Mouse (Mus musculus) MEL (cell line): ENCODE measurements around the gene Adamts18. TPM values are rescaled to one million over a fixed set of nuclear protein-coding genes. Genes with fewer than 3 reads are reported as not detected.

Source experiments
- DNase-seq: peaks from one replicate; pipeline ENCODE4 v3.0.0; 2011; ENCODE audit warnings: low read depth, low spot score
- H3K27ac ChIP-seq: 2 replicates; pipeline ENCODE4 v1.5.1; 2012; ENCODE audit warnings: low read depth, mild to moderate bottlenecking, control low read depth, low read length, moderate library complexity; ENCODE audit not compliant: control insufficient read depth
- H3K27me3 ChIP-seq, 2 experiments: fragments of 150-350 bp in 1 of 2; sonication (generic) in 1 of 2; 2 replicates each; pipeline ENCODE4 v1.6.1; 2012; ENCODE audit warnings: low read length in 2 of 2, mild to moderate bottlenecking in 2 of 2, improper control_type of control experiment in 1 of 2, moderate library complexity in 1 of 2; ENCODE audit not compliant: insufficient read depth in 2 of 2, control insufficient read depth in 1 of 2
- H3K36me3 ChIP-seq, 2 experiments: 2 replicates each; pipeline ENCODE4 v1.6.1; 2012 to 2014; ENCODE audit warnings: low read length in 2 of 2, improper control_type of control experiment in 1 of 2, inconsistent platforms in 1 of 2, mild to moderate bottlenecking in 1 of 2; ENCODE audit not compliant: insufficient read depth in 2 of 2, control insufficient read depth in 1 of 2
- H3K4me1 ChIP-seq, 2 experiments: fragments of 150-350 bp in 1 of 2; sonication (generic) in 1 of 2; 2 replicates each; pipeline ENCODE4 v1.6.1; 2012; ENCODE audit warnings: low read length in 2 of 2, improper control_type of control experiment in 1 of 2, mild to moderate bottlenecking in 1 of 2; ENCODE audit not compliant: insufficient read depth in 2 of 2, control insufficient read depth in 1 of 2
- H3K4me3 ChIP-seq, 2 experiments: fragments of 150-350 bp in 1 of 2; sonication (generic) in 1 of 2; 2 replicates each; pipeline ENCODE4 v1.5.1; 2012; ENCODE audit warnings: low read depth in 2 of 2, low read length in 2 of 2, mild to moderate bottlenecking in 2 of 2, moderate library complexity in 2 of 2, control low read depth in 1 of 2, improper control_type of control experiment in 1 of 2; ENCODE audit not compliant: control insufficient read depth in 1 of 2, insufficient read depth in 1 of 2
- H3K79me2 ChIP-seq: 2 replicates; pipeline ENCODE4 v1.6.1; 2012; ENCODE audit warnings: mild to moderate bottlenecking, low read length, moderate library complexity; ENCODE audit not compliant: control insufficient read depth, poor library complexity, insufficient read depth
- H3K9ac ChIP-seq: 2 replicates; pipeline ENCODE4 v1.6.1; 2012; ENCODE audit warnings: low read depth, mild to moderate bottlenecking, control low read depth, low read length, moderate library complexity; ENCODE audit not compliant: control insufficient read depth, poor library complexity, severe bottlenecking
- H3K9me3 ChIP-seq: fragments of 150-350 bp; sonication (generic); replicated peaks from 2 replicates; pipeline ENCODE4 v1.6.1; 2012; ENCODE audit warnings: mild to moderate bottlenecking, low read length, improper control_type of control experiment, moderate library complexity; ENCODE audit not compliant: insufficient read depth
- BHLHE40 ChIP-seq: IDR thresholded peaks from 2 replicates; pipeline ENCODE4 v1.6.1; 2012; ENCODE audit warnings: low read depth, mild to moderate bottlenecking, inconsistent platforms, low read length, improper control_type of control experiment, borderline replicate concordance
- CTCF ChIP-seq, 3 experiments: IDR thresholded peaks in 2 of 3; conservative IDR thresholded peaks in 1 of 3; 2 replicates each; pipeline ENCODE4 v1.5.1; 2011 to 2012; ENCODE audit warnings: low read length in 3 of 3, low read depth in 2 of 3, mild to moderate bottlenecking in 2 of 3, improper control_type of control experiment in 1 of 3, inconsistent platforms in 1 of 3, mixed read lengths in 1 of 3, moderate library complexity in 1 of 3; ENCODE audit not compliant: control insufficient read depth in 1 of 3, insufficient read depth in 1 of 3, poor library complexity in 1 of 3, severe bottlenecking in 1 of 3
- ETS1 ChIP-seq: IDR thresholded peaks from 2 replicates; pipeline ENCODE4 v1.6.1; 2012; ENCODE audit warnings: low read depth, mild to moderate bottlenecking, inconsistent platforms, low read length, improper control_type of control experiment, moderate library complexity
- MAX ChIP-seq: IDR thresholded peaks from 2 replicates; pipeline ENCODE4 v1.6.1; 2011; ENCODE audit warnings: low read length, improper control_type of control experiment
- MAZ ChIP-seq: IDR thresholded peaks from 2 replicates; pipeline ENCODE4 v1.6.1; 2012; ENCODE audit warnings: low read depth, mild to moderate bottlenecking, inconsistent platforms, low read length, improper control_type of control experiment
- MXI1 ChIP-seq: IDR thresholded peaks from 2 replicates; pipeline ENCODE4 v1.6.1; 2011; ENCODE audit warnings: mild to moderate bottlenecking, low read depth, low read length, improper control_type of control experiment
- MYB ChIP-seq: IDR thresholded peaks from 2 replicates; pipeline ENCODE4 v1.6.1; 2011; ENCODE audit warnings: mild to moderate bottlenecking, low read depth, low read length, improper control_type of control experiment
- MYC ChIP-seq: IDR thresholded peaks from 2 replicates; pipeline ENCODE4 v1.6.1; 2011; ENCODE audit warnings: low read depth, mild to moderate bottlenecking, low read length, improper control_type of control experiment, moderate library complexity
- NRF1 ChIP-seq: IDR thresholded peaks from 2 replicates; pipeline ENCODE4 v1.6.1; 2014; ENCODE audit warnings: low read depth, mild to moderate bottlenecking, inconsistent platforms, low read length, improper control_type of control experiment, moderate library complexity; ENCODE audit not compliant: poor library complexity, insufficient read depth, severe bottlenecking
- POLR2A ChIP-seq, 2 experiments: IDR thresholded peaks; 2 replicates each; pipeline ENCODE4 v1.6.1; 2011 to 2012; ENCODE audit warnings: low read length in 2 of 2, mild to moderate bottlenecking in 2 of 2, control low read depth in 1 of 2, improper control_type of control experiment in 1 of 2, low read depth in 1 of 2, moderate library complexity in 1 of 2; ENCODE audit not compliant: control insufficient read depth in 1 of 2, insufficient read depth in 1 of 2, poor library complexity in 1 of 2
- RCOR1 ChIP-seq: IDR thresholded peaks from 2 replicates; pipeline ENCODE4 v1.6.1; 2012; ENCODE audit warnings: low read depth, mild to moderate bottlenecking, inconsistent platforms, low read length, improper control_type of control experiment
- SIN3A ChIP-seq: IDR thresholded peaks from 2 replicates; pipeline ENCODE4 v1.6.1; 2012; ENCODE audit warnings: low read length, improper control_type of control experiment, inconsistent platforms
- TAL1 ChIP-seq: IDR thresholded peaks from 2 replicates; pipeline ENCODE4 v1.6.1; 2012; ENCODE audit warnings: mild to moderate bottlenecking, inconsistent platforms, low read length, moderate library complexity, mixed read lengths
- USF2 ChIP-seq, 2 experiments: IDR thresholded peaks; 2 replicates each; pipeline ENCODE4 v1.6.1; 2011 to 2012; ENCODE audit warnings: improper control_type of control experiment in 2 of 2, low read length in 2 of 2, borderline replicate concordance in 1 of 2, inconsistent platforms in 1 of 2, low read depth in 1 of 2, mild to moderate bottlenecking in 1 of 2; ENCODE audit not compliant: insufficient read depth in 1 of 2
- ZC3H11A ChIP-seq: IDR thresholded peaks from 2 replicates; pipeline ENCODE4 v1.6.1; 2012; ENCODE audit warnings: low read depth, mild to moderate bottlenecking, inconsistent platforms, low read length, improper control_type of control experiment
- ZMIZ1 ChIP-seq: IDR thresholded peaks from 2 replicates; pipeline ENCODE4 v1.6.1; 2012; ENCODE audit warnings: low read depth, mild to moderate bottlenecking, inconsistent platforms, low read length, improper control_type of control experiment, moderate library complexity
- ZNF384 ChIP-seq: IDR thresholded peaks from 2 replicates; pipeline ENCODE4 v1.6.1; 2012; ENCODE audit warnings: low read depth, mild to moderate bottlenecking, inconsistent platforms, low read length, improper control_type of control experiment
- polyA plus RNA-seq, 2 experiments: library from polyadenylated mRNA; stranded (reverse) in 1 of 2; unstranded in 1 of 2; fragments of >175 nt in 1 of 2; fragments of >200 nt in 1 of 2; gene quantifications; 2 replicates each; pipeline versions ENCODE4 v1.2.1 to v1.2.4; 2012; ENCODE audit warnings: low replicate concordance in 2 of 2, low read depth in 1 of 2; ENCODE audit not compliant: insufficient read length in 2 of 2, insufficient read depth in 1 of 2, missing spikeins in 1 of 2
- total RNA-seq: library from RNA; depleted of rRNA; stranded (reverse); fragments of 300-350 nt; gene quantifications from 2 replicates; pipeline ENCODE4 v1.2.3, GENCODE M21; 2012

Adamts18 gene
- total and polyA plus RNA-seq, 3 experiments = not detected

DNA sequence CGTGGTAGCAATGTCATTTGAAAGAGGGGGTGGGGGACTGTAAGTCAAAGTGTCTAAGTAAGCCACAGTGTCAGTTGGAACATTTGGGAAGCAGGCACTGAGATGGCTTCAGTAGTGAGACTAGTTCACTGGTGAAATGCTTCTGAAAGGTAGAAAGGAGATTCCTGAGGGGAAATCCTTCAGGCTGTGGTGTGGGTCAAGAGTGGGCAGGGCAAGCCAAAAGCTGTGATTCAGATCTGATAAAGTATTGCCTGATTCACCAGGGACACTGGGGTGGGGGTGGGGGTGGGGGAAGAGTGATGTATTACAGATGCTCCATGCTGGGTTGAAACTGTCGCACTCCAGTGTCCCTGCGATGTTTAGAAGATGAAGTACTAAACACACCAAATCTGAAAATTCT, 173.9 kb downstream of the Adamts18 start:
- Histone ChIP-seq H3K27ac (no peak overlapping the region), H3K4me3 (no peak overlapping the region), H3K27me3 (no peaks in the 10 kb centered on the region), H3K79me2 (no peaks in the 10 kb centered on the region), H3K4me1 (no peaks in the 10 kb centered on the region), H3K9ac (no peak overlapping the region), H3K9me3 (no peaks in the 10 kb centered on the region), H3K36me3 (no peaks in the 10 kb centered on the region)
- TF ChIP-seq MAZ = no peak
- DNase-seq = no peak

DNA sequence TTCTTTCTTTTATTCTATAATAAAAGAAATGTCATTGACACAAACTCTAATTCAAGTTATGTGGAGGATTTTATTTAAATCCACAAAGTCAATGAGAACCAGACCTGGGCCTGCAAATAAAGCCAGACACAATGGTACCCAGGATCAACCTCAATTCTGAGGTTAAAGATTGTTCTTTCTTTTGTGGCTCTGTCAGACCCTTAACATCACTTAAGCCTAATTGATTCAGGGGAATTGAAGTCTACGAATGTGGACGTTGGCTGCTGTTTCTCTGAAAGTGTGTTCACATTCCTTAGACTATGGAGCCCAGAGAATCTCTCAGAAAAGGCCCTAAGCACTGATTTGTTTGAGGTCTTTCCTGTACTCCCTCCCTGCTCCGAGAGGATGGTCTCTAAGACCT, 175.2 kb downstream of the Adamts18 start:
- H3K27me3 ChIP-seq = no peaks in the 10 kb centered on the region
- no peaks in the 10 kb centered on the region for H3K4me1 ChIP-seq
- no peak for DNase-seq
- no peak overlapping the region for H3K27ac ChIP-seq
- H3K9me3 ChIP-seq = no peaks in the 10 kb centered on the region
- TF ChIP-seq MXI1 (no peak), NRF1 (no peak), RCOR1 (no peak), SIN3A (no peak), MAX (no peak), ETS1 (no peak), CTCF (IDR thresholded peaks at IDR 0.05 in 2 of 3, conservative IDR thresholded peaks at IDR 0.05 in 1 of 3; ENCODE audit: control insufficient read depth in 1 of 3, insufficient read depth in 1 of 3, low read depth in 2 of 3, low read length in 3 of 3, poor library complexity in 1 of 3, severe bottlenecking in 1 of 3) (no peak)
- no peaks in the 10 kb centered on the region for H3K79me2 ChIP-seq
- no peaks in the 10 kb centered on the region for H3K36me3 ChIP-seq
- H3K4me3 ChIP-seq = no peak overlapping the region
- H3K9ac ChIP-seq = no peak overlapping the region

DNA sequence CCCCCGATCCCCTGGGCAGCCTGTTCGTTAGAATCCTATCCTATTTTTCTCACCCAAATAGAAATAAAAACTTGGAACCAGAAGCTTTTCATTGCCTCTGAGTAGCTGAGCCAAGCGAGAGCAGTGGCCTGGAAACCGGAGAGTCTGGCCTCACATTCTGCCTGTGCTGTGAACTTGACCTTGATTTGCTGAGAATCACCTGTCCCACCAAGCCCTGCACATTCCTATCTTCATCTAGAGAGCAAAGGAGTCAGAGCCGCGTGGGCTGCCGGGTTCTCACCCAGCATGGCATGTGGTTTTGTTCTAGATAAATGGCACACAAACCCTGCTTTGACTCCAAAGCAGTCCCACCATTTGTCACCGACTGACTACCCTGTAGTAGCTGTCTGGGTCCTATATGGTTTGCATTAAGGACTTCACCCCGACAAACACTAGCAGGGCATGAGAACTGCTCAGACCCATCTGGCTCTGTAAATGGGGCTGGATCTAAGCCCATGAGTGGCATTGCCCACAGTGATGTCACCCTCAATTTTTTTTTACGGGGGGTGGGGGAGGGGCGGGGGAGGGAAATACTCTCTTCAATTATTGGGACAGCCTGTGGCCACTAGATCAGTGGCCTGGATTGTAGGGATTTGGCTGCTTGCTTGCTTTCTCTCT, 175.8 kb downstream of the Adamts18 start:
- no peaks in the 10 kb centered on the region for H3K36me3 ChIP-seq
- H3K4me3 ChIP-seq = no peak overlapping the region
- TF ChIP-seq ZNF384 = no peak
- TF ChIP-seq BHLHE40 = no peak
- TF ChIP-seq MYC = no peak
- TF ChIP-seq SIN3A = no peak
- TF ChIP-seq ZC3H11A = no peak
- no peak for TF ChIP-seq USF2 (IDR thresholded peaks at IDR 0.05; ENCODE audit: borderline replicate concordance in 1 of 2, insufficient read depth in 1 of 2, low read depth in 1 of 2, low read length in 2 of 2)
- no peak for TF ChIP-seq ZMIZ1
- no peak for TF ChIP-seq MYB
- TF ChIP-seq TAL1 = no peak
- TF ChIP-seq POLR2A (IDR thresholded peaks at IDR 0.05; ENCODE audit: control insufficient read depth in 1 of 2, insufficient read depth in 1 of 2, low read depth in 1 of 2, low read length in 2 of 2, poor library complexity in 1 of 2) = no peak
- no peaks in the 10 kb centered on the region for H3K79me2 ChIP-seq
- H3K4me1 ChIP-seq = no peaks in the 10 kb centered on the region
- H3K27me3 ChIP-seq = no peaks in the 10 kb centered on the region
- no peaks in the 10 kb centered on the region for H3K9me3 ChIP-seq
- no peak overlapping the region for H3K27ac ChIP-seq
- no peak for DNase-seq
- H3K9ac ChIP-seq = no peak overlapping the region
